Mouse (Mus musculus) adrenal gland (tissue): ENCODE data around the gene Apoa4.

Source experiments
- intact Hi-C: fragments of 180-260 bp; cut with DNase I; formaldehyde crosslinking; loops from one replicate; pipeline ENCODE4 v1.15.1; 2025
- long read RNA-seq, 2 experiments: library from polyadenylated mRNA; unstranded; transcript quantifications; one replicate each; pipeline ENCODE4 v2.0.0; 2020; ENCODE audit warnings: borderline replicate concordance in 1 of 2; ENCODE audit not compliant: insufficient replicate concordance in 1 of 2

The Apoa4 gene
- long read RNA-seq, experiment 1 = 0 reads
- long read RNA-seq, experiment 2 = 0 reads

DNA sequence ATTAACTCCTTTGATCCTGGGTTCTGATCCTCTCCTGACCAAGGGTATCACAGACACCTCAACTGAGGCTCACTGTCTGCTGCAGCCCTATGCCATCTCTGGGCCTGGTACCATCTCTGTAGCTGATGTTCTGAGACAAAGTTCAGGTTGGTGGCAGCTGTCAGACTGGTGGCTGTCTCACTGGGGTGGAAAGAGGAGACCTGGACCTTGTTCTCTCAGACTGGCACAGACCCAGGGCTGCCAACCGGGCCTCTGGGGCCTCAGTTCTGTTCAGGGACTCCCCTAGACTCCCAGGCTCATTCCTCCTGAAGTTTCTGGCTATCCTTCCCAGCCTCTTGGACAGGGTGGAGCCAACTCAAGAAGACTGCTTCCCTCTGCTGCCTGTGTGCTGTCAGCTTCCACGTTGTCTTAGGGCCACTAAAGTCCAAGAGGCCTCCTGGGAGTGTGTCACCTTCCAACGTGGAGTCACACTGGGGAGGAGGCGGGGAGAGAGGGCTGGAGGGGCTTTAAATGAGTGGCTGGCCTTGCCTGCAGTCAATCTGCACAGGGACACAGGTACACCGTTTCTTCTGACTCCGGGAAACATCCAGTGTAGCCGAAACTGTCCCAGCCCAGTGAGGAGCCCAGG, at the start of gene Apoa4:
Gene Apoa4 (plus strand): TSS at position 171 of the 628 bp plus-strand sequence.
- intact Hi-C loops = loop anchor here (10.0 kb wide), 1 partner anchor 46 kb away; no protein-coding TSS in a partner anchor

DNA sequence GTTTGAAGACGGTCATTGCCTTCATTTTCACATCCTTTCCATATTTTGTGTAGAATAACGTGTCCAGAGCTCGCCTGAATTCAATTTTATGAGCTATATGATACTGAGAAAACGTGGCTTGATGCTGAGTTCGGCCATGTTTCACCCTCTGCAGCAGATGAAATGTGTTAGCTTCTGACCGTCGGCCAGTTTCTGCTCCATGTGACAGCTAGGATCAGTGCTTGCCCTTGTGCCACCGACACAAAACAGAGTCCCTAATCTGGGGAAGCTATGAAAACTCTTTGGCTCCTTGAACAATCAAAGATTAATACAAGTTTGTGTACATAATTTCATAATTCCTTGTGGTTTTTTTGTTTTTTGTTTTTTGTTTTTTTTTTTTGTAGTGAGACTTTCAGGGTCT, 49.3 kb upstream of the Apoa4 start:
- intact Hi-C loops = loop anchor here (2.0 to 10.0 kb wide), 2 partner anchors 54 to 182 kb away; partner anchors contain the start of gene Apoa4

DNA sequence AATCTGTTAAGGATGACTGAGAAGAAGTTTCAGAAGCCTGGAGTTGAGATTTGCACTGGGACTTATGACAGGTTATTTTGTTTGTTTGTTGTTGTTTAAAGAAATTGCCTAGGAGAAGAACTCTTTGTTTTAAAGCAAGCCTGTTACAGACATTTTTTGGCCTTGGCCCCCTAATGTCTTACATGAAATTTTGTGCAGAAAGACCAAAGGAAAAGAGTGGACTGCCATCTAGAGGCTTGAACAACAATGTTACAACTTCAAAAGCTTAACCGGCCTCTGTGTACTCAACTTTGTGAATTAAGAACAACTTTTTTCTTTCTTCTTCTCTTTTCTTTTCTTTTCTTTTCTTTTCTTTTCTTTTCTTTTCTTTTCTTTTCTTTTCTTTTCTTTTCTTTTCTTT, 48.9 kb upstream of the Apoa4 start:
- intact Hi-C loops = loop anchor here (2.0 to 10.0 kb wide), 3 partner anchors 53 to 189 kb away; partner anchors contain the start of gene Apoa4

DNA sequence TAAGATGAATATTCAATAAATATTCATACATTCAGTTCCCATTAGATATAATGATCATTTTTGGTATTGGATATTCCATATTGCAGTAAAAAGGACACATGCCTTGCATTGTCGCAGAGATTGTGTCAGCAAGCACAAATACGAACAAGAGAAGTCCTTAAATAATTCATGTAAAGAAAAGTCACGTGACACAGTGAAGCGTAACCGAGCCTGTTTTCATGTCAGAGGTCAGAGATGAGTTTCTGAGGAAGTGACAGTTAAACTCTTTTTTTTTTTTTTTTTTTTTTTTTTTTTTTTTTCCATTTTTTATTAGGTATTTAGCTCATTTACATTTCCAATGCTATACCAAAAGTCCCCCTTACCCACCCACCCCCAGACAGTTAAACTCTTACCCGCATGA, 47.9 kb upstream of the Apoa4 start:
- intact Hi-C loops = loop anchor here (2.0 to 10.0 kb wide), 2 partner anchors 52 to 190 kb away; partner anchors contain the start of gene Apoa4

DNA sequence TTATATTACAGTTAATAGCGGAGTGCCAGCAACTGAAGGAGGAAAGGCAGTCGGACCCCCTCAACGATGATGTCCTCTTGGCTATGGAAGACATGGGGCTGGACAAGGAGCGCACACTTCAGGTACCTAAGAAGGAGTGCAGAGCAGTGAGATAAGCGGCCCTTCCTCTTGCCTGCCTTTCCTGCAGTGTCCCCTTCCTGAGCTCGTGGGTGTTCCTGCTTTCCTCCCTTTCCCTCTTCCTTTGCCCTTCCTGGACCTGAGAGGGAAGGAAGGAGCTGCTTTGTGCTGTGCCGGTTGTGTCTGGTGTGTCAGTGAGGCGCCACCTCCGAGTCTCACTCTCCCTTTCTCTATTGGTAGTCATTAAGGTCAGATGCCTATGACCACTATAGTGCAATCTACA, 45.7 kb upstream of the Apoa4 start:
- intact Hi-C loops = loop anchor here (10.0 kb wide), 1 partner anchor 50 kb away; the partner anchor contains the start of gene Apoa4

DNA sequence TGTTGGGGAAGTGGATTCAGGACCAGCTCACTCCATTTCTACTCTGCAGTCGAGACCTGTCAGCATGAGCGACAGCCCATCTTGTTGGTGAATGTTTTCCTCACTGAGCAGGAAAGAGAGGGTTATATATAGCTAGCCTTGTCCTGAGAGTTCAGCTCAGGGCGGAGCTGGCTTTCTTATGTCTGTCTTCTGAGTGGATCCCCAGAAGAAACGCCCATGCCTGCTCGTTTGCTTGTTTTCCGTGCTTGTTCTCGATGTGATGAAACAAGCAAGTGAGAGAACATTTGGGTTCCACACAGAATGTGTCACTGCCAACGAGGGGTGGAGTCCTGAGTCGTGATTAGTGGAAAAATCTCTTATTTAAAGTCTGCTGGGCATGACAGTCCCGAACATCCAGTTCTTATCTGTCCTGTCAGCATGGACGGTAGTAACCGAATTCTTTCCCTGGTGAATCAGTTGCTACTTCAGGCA, 43.8 kb upstream of the Apoa4 start:
- intact Hi-C loops = loop anchor here (10.0 kb wide), 1 partner anchor 48 kb away; the partner anchor contains the start of gene Apoa4

DNA sequence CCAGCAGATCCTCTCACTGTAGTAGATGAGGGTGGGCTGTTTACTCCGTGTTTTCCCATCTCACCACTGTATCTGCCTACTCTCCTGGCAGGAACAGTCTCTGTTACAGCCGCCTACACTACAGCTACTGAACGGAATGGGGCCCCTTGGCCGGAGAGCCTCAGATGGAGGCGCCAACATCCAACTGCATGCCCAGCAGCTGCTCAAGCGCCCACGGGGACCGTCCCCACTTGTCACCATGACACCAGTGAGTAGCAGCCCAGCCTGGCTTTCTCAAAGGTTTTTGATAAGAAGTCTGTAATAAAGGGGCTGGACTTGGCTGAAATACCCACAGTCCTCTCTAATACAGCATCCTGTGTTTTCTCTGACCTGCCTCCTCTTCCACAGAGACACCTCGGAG, 42.0 kb upstream of the Apoa4 start:
- intact Hi-C loops = loop anchor here (10.0 kb wide), 1 partner anchor 46 kb away; the partner anchor contains the start of gene Apoa4

DNA sequence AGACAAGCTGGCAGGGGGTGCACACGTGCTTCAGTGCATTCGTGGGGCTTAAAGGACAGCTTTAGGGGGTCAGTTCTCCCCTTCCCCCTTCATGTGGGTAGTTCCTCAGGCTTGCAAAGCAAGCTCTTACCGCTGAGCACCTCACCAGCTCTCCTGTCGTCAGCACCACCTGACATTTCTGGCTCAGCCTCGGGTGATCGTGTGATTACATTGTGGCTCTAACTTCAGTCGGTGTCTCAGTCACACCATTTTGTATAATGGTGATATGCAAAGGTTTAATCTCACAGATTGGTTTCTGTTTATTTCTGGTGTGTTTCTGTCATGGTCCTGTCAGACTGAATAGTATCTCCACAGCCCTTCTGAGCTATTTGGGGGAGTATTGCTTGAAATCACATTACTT, 41.6 kb upstream of the Apoa4 start:
- intact Hi-C loops = loop anchor here (10.0 kb wide), 1 partner anchor 46 kb away; the partner anchor contains the start of gene Apoa4

DNA sequence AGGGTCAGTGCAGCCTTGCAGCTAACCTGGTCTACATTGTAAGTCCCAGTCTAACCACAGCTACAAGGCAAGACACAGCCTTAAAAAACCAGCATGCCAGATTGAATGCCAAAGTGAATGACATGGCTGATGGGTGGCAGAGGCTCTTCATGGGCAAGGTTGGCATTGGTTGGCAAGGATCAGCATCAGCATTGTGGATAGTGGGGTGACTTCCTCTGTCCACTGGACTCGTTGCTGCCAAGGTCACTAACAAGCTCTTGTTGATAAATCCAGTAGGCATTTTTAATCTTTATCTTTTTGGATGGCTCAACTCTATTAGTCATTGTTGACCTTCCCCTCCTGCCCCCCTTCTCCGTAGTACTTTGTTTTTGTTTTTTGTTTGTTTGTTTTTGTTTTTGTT, 40.9 kb upstream of the Apoa4 start:
- intact Hi-C loops = loop anchor here (10.0 kb wide), 1 partner anchor 45 kb away; the partner anchor contains the start of gene Apoa4

DNA sequence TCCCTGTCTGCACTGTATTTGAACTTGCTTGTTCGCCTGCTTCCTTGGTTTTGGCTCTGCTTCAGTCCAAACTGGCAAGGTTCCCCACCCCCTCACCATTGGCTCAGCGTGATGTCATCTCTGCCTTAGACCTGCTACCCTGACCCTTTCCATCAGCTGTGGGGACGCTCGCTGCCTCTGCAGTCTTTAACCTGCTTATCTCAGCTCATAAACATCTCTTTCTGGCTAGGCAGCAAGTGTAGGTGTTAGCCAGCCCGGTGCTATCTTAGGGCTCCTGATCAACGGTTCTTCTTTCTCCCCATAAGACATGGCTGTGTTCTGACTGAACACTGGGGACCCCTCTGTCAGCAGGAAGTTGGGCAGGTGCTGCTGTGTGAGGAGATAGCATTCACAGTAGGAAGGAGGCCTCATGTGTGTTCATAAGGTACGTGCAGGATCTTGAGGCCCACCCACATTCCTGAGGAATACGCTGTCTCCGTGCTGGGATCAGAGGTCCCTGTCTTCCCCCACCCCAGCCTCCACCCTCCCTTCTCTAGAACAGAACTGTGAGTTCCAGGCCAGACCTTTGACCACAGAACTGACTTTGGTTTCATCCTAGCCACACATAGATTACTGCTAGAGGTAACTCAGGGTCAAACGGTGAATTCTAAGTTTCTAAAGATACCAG, 33.5 kb upstream of the Apoa4 start:
- intact Hi-C loops = no loop called here

DNA sequence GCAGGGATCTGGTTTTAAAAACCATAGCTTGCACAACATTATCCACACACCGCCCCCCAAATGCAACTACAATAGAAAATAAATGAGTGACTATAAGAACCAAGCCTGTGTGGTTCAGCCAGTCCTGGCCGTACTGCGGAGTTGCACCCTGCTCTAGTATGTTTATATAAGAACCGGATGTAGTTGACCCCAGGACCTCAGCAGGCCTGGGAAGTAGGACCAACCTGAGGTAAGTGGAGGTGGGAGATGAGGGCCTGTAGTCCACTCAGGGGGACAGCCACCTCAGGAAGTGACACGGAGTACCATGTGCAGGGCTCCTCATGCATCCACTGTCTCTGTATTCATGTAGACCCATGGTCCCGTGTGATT, 33.0 kb upstream of the Apoa4 start:
- intact Hi-C loops = no loop called here

DNA sequence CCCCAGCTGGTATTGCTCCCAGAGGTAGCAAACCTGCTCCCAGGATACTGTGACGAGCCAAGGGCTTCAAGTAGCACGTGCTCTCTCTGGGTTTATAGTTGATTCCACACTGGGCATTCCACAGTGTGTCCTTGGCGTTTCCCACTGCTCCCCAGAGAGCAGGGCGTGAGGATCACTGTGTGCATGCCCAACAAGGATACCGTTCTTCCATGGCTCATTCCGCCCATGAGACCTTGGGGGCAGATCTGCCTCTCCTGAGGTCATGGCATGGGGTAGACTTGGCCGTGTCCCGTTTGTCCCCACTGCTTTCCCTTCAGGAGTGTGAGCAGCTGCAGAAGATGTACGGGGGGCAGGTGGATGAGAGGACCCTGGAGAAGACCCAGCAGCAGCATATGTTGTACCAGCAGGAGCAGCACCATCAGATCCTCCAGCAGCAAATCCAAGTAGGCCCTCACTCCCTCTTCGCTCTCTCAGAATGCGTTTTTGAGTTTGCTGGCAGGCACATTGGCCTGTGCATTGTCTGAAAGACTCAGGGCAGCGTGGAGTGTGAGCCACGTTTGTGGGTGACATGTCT, 32.0 kb upstream of the Apoa4 start:
- intact Hi-C loops = no loop called here

DNA sequence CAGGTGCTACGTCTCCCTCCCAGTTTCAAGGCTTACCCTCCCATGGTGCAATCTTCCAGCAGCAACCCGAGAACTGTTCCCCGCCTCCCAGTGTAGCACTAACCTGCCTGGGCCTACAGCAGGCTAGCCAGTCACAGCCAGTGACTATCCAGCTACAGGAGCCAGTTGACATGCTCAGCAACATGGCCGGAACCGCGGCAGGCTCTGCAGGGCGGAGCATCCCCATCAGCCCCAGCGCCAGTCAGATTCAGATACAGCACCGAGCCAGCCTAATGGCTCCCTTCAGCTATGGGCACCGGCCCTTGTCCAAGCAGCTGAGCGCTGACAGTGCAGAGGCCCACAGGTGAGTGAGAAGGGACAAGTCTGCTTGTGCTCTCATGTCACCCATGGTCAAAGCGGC, 30.0 kb upstream of the Apoa4 start:
- intact Hi-C loops = no loop called here

DNA sequence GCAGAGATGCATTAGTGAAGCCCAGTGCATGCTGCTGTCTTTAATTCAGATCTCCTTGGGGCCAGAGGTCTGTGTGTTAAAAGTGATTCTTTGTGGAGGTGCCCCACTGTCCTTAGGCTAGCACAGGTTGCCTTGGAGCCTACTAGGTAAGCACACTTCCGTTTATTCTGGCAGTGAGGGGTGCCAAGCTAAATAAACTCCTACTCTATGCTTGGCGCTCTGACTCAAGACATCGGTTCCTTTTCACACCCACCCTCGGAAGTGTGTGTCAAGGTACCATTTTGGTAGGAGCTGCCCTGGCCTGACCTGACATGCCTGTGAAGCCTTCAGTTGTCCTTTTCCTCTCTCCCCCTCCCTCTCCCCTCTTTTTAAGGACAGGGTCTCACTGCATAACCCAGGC, 26.2 kb upstream of the Apoa4 start:
- intact Hi-C loops = no loop called here

DNA sequence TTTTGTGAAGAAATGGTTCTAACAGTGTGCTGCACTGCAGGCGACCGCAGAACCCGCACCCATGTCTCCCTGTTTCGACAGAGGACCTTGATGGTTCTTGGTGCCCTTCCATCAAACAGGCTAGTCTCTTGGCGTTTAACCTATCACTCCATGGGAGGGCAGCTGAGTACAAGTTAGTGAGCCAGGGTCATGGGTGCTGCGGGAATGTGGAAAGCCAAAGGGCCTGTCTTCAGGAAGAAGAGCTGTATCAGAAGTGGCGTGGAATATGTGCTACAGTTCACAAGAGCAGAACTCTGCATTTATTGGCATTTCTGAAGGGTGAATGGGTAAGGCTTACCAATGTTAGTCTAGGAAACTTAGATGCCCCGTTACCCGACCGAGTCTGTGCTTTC, 25.6 kb upstream of the Apoa4 start:
- intact Hi-C loops = no loop called here

DNA sequence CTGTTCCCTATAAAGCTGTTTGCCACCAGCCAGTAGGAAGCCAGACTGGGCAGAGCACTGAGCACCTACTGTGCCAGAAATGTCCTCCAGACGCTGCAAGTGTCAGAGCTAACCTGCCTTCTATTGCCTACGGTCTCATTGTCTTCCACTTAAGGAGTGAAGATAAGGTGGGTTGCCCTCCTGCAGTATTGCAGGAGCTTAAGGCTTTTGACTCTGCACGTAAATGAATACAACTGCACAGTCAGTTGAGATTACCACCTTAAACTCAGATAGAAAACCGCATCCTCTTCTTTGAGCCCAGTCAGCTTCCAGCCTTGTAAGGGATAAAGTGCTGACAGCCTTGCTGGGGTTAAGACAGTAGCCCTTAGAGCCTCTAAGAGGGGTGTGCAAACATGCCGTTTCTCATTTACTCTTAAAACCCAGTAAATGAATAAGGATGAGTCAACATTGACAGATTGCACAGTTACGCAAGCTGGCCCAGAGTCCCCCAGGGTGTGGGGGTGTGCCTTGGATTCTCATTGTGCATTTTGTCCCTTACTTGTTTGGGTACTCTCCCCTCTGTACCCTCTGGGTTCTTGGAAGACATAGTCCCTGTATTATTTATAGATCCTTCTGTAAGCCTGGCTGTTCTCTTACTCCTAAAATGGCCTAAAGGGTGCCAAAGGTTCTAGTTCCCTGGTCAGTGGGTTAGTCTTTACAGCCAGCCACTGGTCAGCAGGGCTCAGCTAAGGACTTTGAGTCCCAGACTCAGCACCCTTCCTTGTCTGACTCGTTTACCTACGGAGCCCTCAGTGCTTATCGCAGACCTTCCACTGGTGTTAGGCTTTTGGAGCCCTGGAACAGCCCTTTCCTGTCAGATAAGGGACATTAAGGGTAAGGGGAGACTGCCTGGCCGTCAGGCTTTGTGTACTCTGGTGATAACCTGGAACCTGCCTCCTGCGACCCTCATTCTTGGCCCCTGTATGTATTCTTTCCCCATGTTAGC, 24.9 kb upstream of the Apoa4 start:
- intact Hi-C loops = no loop called here

DNA sequence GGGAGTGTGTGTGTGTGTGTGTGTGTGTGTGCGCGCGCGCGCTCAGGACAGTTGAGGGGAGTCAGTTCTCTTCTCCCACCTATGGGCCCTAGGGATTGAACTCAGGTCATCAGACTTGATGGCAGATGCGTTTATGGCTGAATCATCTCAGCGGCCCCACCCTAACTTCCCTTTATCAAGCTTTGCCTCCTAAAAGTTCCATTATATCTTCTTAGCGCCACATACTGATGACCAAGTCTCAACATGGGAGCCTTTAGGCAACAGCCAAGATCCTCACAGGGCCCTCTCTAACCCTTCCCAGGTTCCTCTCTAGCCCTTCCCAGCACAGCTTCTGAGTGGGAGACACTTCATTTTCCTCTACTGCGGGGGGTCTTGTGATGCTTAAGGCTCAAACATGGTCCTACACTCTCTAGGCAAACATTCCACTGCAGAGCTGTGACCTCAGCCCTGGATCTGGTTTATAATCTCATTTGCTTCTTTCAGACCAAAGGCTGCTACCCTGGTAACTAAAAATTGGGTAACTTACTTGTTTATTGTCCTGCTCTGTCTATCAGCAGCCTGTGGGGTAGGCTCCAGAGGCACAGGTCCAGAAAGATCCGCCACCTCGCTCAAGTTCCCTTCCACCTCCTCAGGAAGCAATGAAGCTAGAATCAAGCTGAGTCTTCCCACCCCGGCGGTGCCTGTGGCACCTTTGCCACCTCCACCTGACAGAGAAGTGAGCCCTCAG, 23.6 kb upstream of the Apoa4 start:
- intact Hi-C loops = no loop called here

DNA sequence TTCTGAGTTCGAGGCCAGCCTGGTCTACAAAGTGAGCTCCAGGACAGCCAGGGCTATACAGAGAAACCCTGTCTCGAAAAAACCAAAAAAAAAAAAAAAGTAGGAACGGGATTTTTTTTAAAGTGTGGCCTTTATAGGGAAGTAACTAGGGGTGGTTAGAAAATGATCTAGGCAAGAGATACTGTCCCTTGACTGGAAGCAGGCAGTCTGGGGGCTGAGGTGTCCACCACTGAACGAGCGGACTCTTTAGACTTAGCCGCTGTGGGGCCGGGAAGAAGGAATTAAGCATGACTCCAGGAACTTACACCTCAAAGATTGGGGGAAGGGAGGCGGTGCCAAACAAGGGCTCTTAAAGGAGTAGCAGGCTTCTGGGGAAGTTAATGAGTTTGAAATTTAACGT, 22.3 kb upstream of the Apoa4 start:
- intact Hi-C loops = no loop called here

DNA sequence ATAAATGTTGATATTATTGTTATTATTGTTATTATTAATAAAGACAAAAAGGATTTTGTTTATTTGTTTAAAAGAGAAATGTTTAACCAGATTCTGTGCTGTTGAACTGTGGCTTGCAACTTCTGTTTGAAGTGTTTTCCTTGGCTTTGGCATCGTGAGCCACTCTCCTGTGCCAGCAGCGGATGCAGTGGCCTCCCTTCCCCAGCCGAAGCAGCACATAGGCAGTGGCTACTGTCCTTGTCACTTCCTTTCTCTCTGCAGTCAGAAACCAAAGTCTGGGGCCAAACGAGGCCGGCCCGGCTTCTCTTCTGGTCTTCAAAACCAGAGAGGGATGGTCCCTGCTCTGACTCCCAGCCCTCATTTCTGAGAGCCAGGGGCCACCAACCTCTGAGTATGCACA, 17.4 kb upstream of the Apoa4 start:
- intact Hi-C loops = no loop called here

DNA sequence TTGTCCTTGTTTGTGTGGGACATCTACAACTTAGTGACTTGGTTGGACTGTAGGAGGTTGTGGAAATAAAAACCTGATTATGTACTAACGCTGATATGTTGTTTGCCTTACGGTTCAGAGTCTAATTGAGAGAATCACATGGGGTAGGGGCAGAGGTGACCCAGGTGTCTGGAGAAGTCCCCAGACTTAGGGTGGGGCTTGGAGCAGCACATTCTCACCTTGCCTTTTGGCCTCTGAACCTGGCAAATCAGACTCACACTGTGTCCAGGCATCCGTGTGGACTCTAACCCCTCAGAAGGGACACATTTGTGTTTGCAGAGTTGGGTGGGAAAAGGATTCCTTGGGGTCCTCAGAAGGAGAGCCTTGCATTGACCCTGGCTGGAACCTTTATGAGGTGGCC, 16.4 kb upstream of the Apoa4 start:
- intact Hi-C loops = no loop called here
